Mouse (Mus musculus) Patski (cell line): ENCODE data around the gene Psma3. TPM values are rescaled to one million over a fixed set of nuclear protein-coding genes. Genes with fewer than 3 reads are reported as not detected.
A peak's percentile ranks its signal among the peaks of the same experiment; 100 is the strongest.
"Not testable (repeated sequence)": the region's sequence is repeated elsewhere in the genome, so short reads cannot be mapped to it uniquely, and the experiment has no call there.

Source experiments
- ATAC-seq: fragments of 100-300 bp; one replicate; pipeline ENCODE4 v1.8.0; 2021
- CTCF ChIA-PET: fragments of 350-600 bp; sonication (Branson Sonifier 250); formaldehyde crosslinking; loops from one replicate; lab custom pipeline; 2022; ENCODE audit warnings: inconsistent platforms; lab: Charles Lee
- POLR2A ChIA-PET: fragments of 350-600 bp; sonication (Branson Sonifier 250); formaldehyde crosslinking; loops from one replicate; lab custom pipeline; 2022; ENCODE audit warnings: antibody characterized with exemption, inconsistent platforms; lab: Charles Lee
- DNase-seq: peaks from one replicate; pipeline ENCODE4 v3.0.0-alpha.2; 2011; ENCODE audit warnings: low read depth, low spot score
- H3K27me3 ChIP-seq: fragments of 371-371 bp; one replicate; pipeline ENCODE4 v1.5.1; 2021
- CTCF ChIP-seq: fragments of 100-300 bp; IDR thresholded peaks from one replicate; pipeline ENCODE4 v1.5.1; 2021
- in situ Hi-C: fragments of 300-500 bp; cut with MboI; formaldehyde crosslinking; loops from 3 replicates; pipeline ENCODE4 v1.11.1; 2018; ENCODE audit warnings: low pct_unique_long_range_greater_than_20kb, mixed read lengths
- polyA plus RNA-seq: library from polyadenylated mRNA; unstranded; gene quantifications from one replicate; pipeline ENCODE4 v1.2.3, GENCODE M21; 2021

Psma3 gene
- polyA plus RNA-seq, 1 experiment from 2014 or later: 201 TPM

- TF ChIP-seq CTCF: no peak
- ChIA-PET POLR2A (interaction anchor here (0.6 to 0.9 kb wide), 2 partner anchors 19 to 32 kb away, joined by 3 to 4 read pairs; no protein-coding TSS in a partner anchor), CTCF (interaction anchor here (1.1 kb wide), 1 partner anchor 34 kb away, joined by 3 read pairs; no protein-coding TSS in a partner anchor)
- DNase-seq: no peak
- peak; percentile 17 for ATAC-seq
- no peaks in the 10 kb centered on the region for H3K27me3 ChIP-seq
- in situ Hi-C loops: no loop called here
Measured at GRCm38 (mm10) chr12:71016503-71017241, 42.3 kb downstream of the Psma3 start.

GRCm38 (mm10) chr12:71017242-71017571 is 42.8 kb downstream of the Psma3 start:
- DNase-seq (no peak), ATAC-seq (no peak)
- TF ChIP-seq CTCF: no peak
- CTCF ChIA-PET: interaction anchor here (1.4 kb wide), 1 partner anchor 30 kb away, joined by 3 read pairs; no protein-coding TSS in a partner anchor
- H3K27me3 ChIP-seq: no peaks in the 10 kb centered on the region
- in situ Hi-C loops: no loop called here
- POLR2A ChIA-PET: interaction anchor here (0.5 to 0.9 kb wide), 3 partner anchors 19 to 50 kb away, joined by 3 to 4 read pairs (median 3); no protein-coding TSS in a partner anchor

- DNase-seq (no peak), ATAC-seq (no peak)
- H3K27me3 ChIP-seq: no peaks in the 10 kb centered on the region
- TF ChIP-seq CTCF: no peak
- in situ Hi-C loops: no loop called here
- CTCF ChIA-PET: interaction anchor here (1.4 kb wide), 1 partner anchor 30 kb away, joined by 3 read pairs; no protein-coding TSS in a partner anchor
- POLR2A ChIA-PET: interaction anchor here (0.5 to 0.6 kb wide), 2 partner anchors 51 to 1570 kb away, joined by 3 to 6 read pairs; no protein-coding TSS in a partner anchor
Measured at GRCm38 (mm10) chr12:71017827-71018226, 43.4 kb downstream of the Psma3 start.

GRCm38 (mm10) chr12:71019211-71019610 is 44.8 kb downstream of the Psma3 start:
- H3K27me3 ChIP-seq: no peaks in the 10 kb centered on the region
- in situ Hi-C loops: no loop called here
- no peak for TF ChIP-seq CTCF
- ChIA-PET POLR2A (no interaction called here), CTCF (no interaction called here)
- ATAC-seq: no peak
- no peak for DNase-seq

- no peaks in the 10 kb centered on the region for H3K27me3 ChIP-seq
- ChIA-PET CTCF (no interaction called here), POLR2A (no interaction called here)
- no peak for DNase-seq
- no peak for TF ChIP-seq CTCF
- in situ Hi-C loops: no loop called here
- no peak for ATAC-seq
Measured at GRCm38 (mm10) chr12:71024411-71024810, 50.0 kb downstream of the Psma3 start.

- POLR2A ChIA-PET: interaction anchor here (0.6 kb wide), 1 partner anchor 22 kb away, joined by 4 read pairs; no protein-coding TSS in a partner anchor
- CTCF ChIA-PET, H3K27me3 ChIP-seq, DNase-seq, in situ Hi-C loops, ATAC-seq: not testable (repeated sequence)
Measured at GRCm38 (mm10) chr12:71028265-71028664, 53.8 kb downstream of the Psma3 start.

- CTCF ChIA-PET: no interaction called here
- POLR2A ChIA-PET: no interaction called here
- no peak for TF ChIP-seq CTCF
- in situ Hi-C loops: no loop called here
- no peak for DNase-seq
- H3K27me3 ChIP-seq: no peaks in the 10 kb centered on the region
- ATAC-seq: no peak
Measured at GRCm38 (mm10) chr12:71030260-71030659, 55.8 kb downstream of the Psma3 start.

- ChIA-PET CTCF (no interaction called here), POLR2A (no interaction called here)
- ATAC-seq (no peak), DNase-seq (no peak)
- in situ Hi-C loops: no loop called here
- no peak for TF ChIP-seq CTCF
- H3K27me3 ChIP-seq: no peaks in the 10 kb centered on the region
Measured at GRCm38 (mm10) chr12:71030722-71031121, 56.3 kb downstream of the Psma3 start.

- H3K27me3 ChIP-seq: no peaks in the 10 kb centered on the region
- ATAC-seq (no peak), DNase-seq (no peak)
- no peak for TF ChIP-seq CTCF
- in situ Hi-C loops: no loop called here
- ChIA-PET POLR2A (no interaction called here), CTCF (interaction anchor here (1.4 kb wide), 1 partner anchor 9 kb away, joined by 3 read pairs; no protein-coding TSS in a partner anchor)
Measured at GRCm38 (mm10) chr12:71035826-71036225, 61.4 kb downstream of the Psma3 start.

- no peaks in the 10 kb centered on the region for H3K27me3 ChIP-seq
- DNase-seq: no peak
- no peak for TF ChIP-seq CTCF
- CTCF ChIA-PET: interaction anchor here (1.4 kb wide), 1 partner anchor 10 kb away, joined by 3 read pairs; no protein-coding TSS in a partner anchor
- in situ Hi-C loops: no loop called here
- ATAC-seq: no peak
- POLR2A ChIA-PET: no interaction called here
Measured at GRCm38 (mm10) chr12:71036729-71037404, 62.4 kb downstream of the Psma3 start.

GRCm38 (mm10) chr12:71040462-71040861 is 66.0 kb downstream of the Psma3 start:
- DNase-seq (no peak), ATAC-seq (no peak)
- CTCF ChIA-PET: no interaction called here
- H3K27me3 ChIP-seq: no peaks in the 10 kb centered on the region
- POLR2A ChIA-PET: no interaction called here
- in situ Hi-C loops: no loop called here
- no peak for TF ChIP-seq CTCF
